Mouse (Mus musculus) kidney, postnatal 10 days (tissue): ENCODE measurements around the gene Kcnma1.

ENCODE experiments used
- DNase-seq: peaks from one replicate; pipeline ENCODE4 v3.0.0; 2021; ENCODE audit warnings: mixed read lengths

Gene Kcnma1

GRCm38 (mm10) chr14:23771794-23772193, 242.5 kb downstream of the Kcnma1 start:
- no peak for DNase-seq

- DNase-seq, result no peak
Observed at GRCm38 (mm10) chr14:23762471-23762870, 251.8 kb downstream of the Kcnma1 start.

GRCm38 (mm10) chr14:23759626-23760025, 254.7 kb downstream of the Kcnma1 start:
- DNase-seq, result no peak

- no peak for DNase-seq
Observed at GRCm38 (mm10) chr14:23758421-23758820, 255.9 kb downstream of the Kcnma1 start.

- no peak for DNase-seq
Observed at GRCm38 (mm10) chr14:23748011-23748410, 266.3 kb downstream of the Kcnma1 start.

GRCm38 (mm10) chr14:23746976-23747375, 267.3 kb downstream of the Kcnma1 start:
- DNase-seq, result no peak

GRCm38 (mm10) chr14:23741531-23741930, 272.8 kb downstream of the Kcnma1 start:
- DNase-seq, result no peak

- no peak for DNase-seq
Observed at GRCm38 (mm10) chr14:23734200-23734599, 280.1 kb downstream of the Kcnma1 start.

- peak; percentile 40 for DNase-seq
Observed at GRCm38 (mm10) chr14:23729377-23729776, 284.9 kb downstream of the Kcnma1 start.

GRCm38 (mm10) chr14:23723701-23724430, 290.4 kb downstream of the Kcnma1 start:
- DNase-seq, result no peak

- DNase-seq, result no peak
Observed at GRCm38 (mm10) chr14:23719246-23719645, 295.0 kb downstream of the Kcnma1 start.

GRCm38 (mm10) chr14:23718667-23719066, 295.6 kb downstream of the Kcnma1 start:
- no peak for DNase-seq

GRCm38 (mm10) chr14:23714396-23715131, 299.7 kb downstream of the Kcnma1 start:
- DNase-seq, result no peak

- no peak for DNase-seq
Observed at GRCm38 (mm10) chr14:23712891-23713290, 301.4 kb downstream of the Kcnma1 start.

- no peak for DNase-seq
Observed at GRCm38 (mm10) chr14:23710954-23711353, 303.3 kb downstream of the Kcnma1 start.

- peak; percentile 52 for DNase-seq
Observed at GRCm38 (mm10) chr14:23706837-23707236, 307.5 kb downstream of the Kcnma1 start.

- DNase-seq, result peak; percentile 48
Observed at GRCm38 (mm10) chr14:23705647-23706046, 308.6 kb downstream of the Kcnma1 start.

GRCm38 (mm10) chr14:23704303-23704702, 310.0 kb downstream of the Kcnma1 start:
- DNase-seq, result no peak

GRCm38 (mm10) chr14:23696341-23696740, 317.9 kb downstream of the Kcnma1 start:
- DNase-seq, result no peak

- no peak for DNase-seq
Observed at GRCm38 (mm10) chr14:23689681-23690080, 324.6 kb downstream of the Kcnma1 start.

GRCm38 (mm10) chr14:23688513-23688912, 325.8 kb downstream of the Kcnma1 start:
- DNase-seq, result no peak

- DNase-seq, result peak; percentile 37
Observed at GRCm38 (mm10) chr14:23684463-23685066, 329.7 kb downstream of the Kcnma1 start.

- no peak for DNase-seq
Observed at GRCm38 (mm10) chr14:23682758-23683157, 331.5 kb downstream of the Kcnma1 start.

- DNase-seq, result peak; percentile 33
Observed at GRCm38 (mm10) chr14:23679378-23679777, 334.9 kb downstream of the Kcnma1 start.
